Mouse (Mus musculus): Measurements from ENCODE around the gene Usp12. TPM values are rescaled to one million over a fixed set of nuclear protein-coding genes. Genes with fewer than 3 reads are reported as not detected.
A peak's percentile ranks its signal among the peaks of the same experiment; 100 is the strongest.
"Not testable (repeated sequence)": the region's sequence is repeated elsewhere in the genome, so short reads cannot be mapped to it uniquely, and the experiment has no call there.

The Usp12 gene
- polyA plus RNA-seq, 1 experiment from 2014 or later = 22.5 TPM

DNA sequence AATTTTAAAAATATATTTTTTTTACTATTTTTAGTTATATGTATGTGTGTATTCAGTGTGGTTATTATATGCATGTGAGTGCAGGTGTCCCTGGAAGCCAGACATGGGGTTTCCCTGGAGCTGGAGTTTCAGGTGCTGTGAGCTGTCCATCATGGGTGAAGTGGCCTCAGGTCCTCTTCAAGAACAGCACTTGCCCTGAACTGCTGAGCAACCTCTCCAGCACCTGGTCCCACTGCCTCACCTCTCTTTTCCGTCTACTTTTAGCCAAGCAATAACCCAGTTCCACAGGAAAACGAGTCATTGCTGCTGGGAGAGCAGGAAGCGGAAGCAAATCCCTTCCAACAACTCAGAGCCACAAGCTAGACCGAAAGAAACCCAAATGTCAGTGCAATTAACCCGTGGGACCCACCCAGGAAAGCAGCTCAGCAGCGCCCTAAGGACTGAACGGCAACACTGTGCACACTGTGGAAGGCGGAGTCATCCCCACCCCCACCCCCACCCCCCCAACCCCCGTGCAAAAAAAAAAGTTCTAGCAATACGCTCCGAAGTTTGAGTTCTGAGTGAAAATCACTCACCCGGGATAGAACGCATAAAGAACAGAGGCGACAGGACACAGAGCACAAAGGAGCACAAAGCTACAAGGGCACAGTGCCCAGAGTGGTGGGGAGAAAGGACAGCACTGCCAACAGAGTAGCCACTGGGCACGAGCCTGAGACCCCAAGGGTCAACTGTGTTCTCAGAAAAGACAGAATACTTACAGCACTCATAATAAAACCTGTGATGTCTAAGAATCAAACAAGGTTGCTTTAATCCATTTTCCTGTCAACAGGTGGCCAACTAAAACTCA is 24.6 kb downstream of the Usp12 start:
- Histone ChIP-seq H3K36me3 (peaks cover 21% of the 10 kb centered on the region), H3K9me3 (no peaks in the 10 kb centered on the region), H3K4me3 (no peak overlapping the region), H3K27me3 (no peaks in the 10 kb centered on the region), H3K4me2 (no peak overlapping the region), H3K27ac (replicated peaks) (no peak overlapping the region), H3K9ac (no peak overlapping the region), H3K4me1 (replicated peaks) (peaks cover 23% of the 10 kb centered on the region)
- no peak for ATAC-seq (ENCODE audit: low read depth)
- WGBS = 62% methylated on average over 15 of the region's 15 CpGs

DNA sequence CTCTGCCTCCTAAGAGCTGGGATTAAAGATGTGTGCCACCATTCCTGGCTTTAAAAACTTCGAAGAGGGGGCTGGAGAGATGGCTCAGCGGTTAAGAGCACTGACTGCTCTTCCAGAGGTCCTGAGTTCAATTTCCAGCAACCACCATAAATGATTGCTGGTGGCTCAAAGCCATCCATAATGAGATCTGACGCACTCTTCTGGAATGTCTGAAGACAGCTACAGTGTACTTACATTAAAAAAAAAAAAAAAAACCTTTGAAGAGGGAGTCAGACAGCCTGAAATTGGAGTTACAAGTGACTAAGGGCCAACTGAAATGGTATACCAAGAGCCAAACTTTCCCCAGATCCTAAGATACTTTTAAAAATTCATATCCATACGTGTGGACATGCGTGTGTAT is 29.0 kb downstream of the Usp12 start:
- Histone ChIP-seq H3K27ac (replicated peaks) (no peak overlapping the region), H3K4me3 (no peak overlapping the region), H3K27me3 (no peaks in the 10 kb centered on the region), H3K9ac (no peak overlapping the region), H3K4me2 (no peak overlapping the region), H3K9me3 (no peaks in the 10 kb centered on the region), H3K36me3 (peaks cover 55% of the 10 kb centered on the region), H3K4me1 (replicated peaks) (peaks cover 16% of the 10 kb centered on the region; the same call in 1 of the 2 replicates)
- no peak for ATAC-seq (ENCODE audit: low read depth)
- WGBS = 97% methylated on average over 5 of the region's 5 CpGs

DNA sequence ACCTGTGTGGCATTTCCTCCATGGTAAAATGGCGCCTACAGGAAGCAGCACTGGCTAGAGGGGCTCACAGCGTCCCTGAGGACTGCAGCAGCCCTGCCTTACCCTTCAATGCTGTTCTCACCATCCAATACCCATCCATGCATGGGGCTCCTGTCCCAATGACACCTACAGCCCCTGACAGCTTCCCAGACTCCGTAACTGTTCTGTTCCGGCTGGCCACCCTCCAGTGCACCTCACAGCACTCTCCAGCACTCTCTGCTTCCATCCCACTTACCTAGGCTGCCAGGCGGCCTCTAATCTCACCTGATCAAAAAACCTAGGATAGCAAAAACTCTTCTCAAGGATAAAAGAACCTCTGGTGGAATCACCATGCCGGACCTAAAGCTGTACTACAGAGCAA is 35.6 kb downstream of the Usp12 start:
- H3K27me3 ChIP-seq = no peaks in the 10 kb centered on the region
- WGBS = 89% methylated on average over 6 of the region's 6 CpGs
- no peak overlapping the region for H3K9ac ChIP-seq
- peaks cover 11% of the 10 kb centered on the region; the same call in 1 of the 2 replicates for H3K4me1 ChIP-seq (replicated peaks)
- H3K36me3 ChIP-seq = peaks cover 40% of the 10 kb centered on the region
- no peaks in the 10 kb centered on the region for H3K9me3 ChIP-seq
- no peak overlapping the region for H3K27ac ChIP-seq (replicated peaks)
- no peak overlapping the region for H3K4me2 ChIP-seq
- H3K4me3 ChIP-seq = no peak overlapping the region
- ATAC-seq (ENCODE audit: low read depth) = no peak

DNA sequence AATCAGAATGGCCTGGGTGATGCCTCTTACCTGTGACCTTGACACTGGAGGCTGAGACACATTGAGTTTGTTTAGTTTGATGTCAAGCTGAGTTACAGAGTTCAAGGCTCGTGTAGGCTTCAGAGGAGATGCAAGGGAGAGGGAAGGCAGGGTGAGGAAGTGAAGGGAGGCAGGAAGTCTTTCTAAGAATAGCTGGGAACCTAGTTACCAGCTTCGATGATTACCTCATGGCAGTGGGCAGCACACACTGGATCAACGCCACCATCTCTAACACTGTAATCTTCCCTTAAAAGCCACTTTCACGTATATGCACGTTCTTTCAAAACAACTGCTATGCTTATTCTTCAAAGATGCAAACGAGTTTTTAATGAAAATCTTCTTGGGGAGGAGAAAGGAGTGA is 36.9 kb downstream of the Usp12 start:
- Histone ChIP-seq H3K4me3 (no peak overlapping the region), H3K4me1 (replicated peaks) (peaks cover 11% of the 10 kb centered on the region; the same call in 1 of the 2 replicates), H3K9ac (no peak overlapping the region), H3K36me3 (peaks cover 41% of the 10 kb centered on the region), H3K4me2 (no peak overlapping the region), H3K27me3 (no peaks in the 10 kb centered on the region), H3K9me3 (no peaks in the 10 kb centered on the region), H3K27ac (replicated peaks) (no peak overlapping the region)
- WGBS = 76% methylated on average over 6 of the region's 6 CpGs
- no peak for ATAC-seq (ENCODE audit: low read depth)

DNA sequence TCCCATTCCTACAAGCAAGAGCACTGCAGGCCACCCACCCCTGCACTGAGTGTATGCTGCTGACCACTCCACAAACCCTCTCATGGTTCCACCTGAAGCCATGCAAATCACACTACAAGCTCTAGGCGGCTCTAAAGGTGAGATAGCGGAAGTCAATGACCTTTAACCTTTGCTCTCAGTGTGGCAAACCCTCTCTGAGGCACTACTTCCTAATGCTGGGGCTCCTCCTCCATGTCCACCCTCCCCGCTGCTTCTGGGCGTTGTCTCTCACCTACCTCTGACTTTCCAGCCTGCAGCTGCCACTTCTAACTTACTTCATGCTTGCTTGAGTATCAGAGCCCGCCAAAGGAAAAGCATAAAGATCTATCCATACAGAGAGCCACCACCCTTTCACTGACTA is 37.5 kb downstream of the Usp12 start:
- no peak for ATAC-seq (ENCODE audit: low read depth)
- no peak overlapping the region for H3K4me2 ChIP-seq
- H3K4me3 ChIP-seq = no peak overlapping the region
- H3K4me1 ChIP-seq (replicated peaks) = peaks cover 11% of the 10 kb centered on the region; the same call in 1 of the 2 replicates
- no peak overlapping the region for H3K9ac ChIP-seq
- peaks cover 39% of the 10 kb centered on the region for H3K36me3 ChIP-seq
- H3K9me3 ChIP-seq = no peaks in the 10 kb centered on the region
- H3K27me3 ChIP-seq = no peaks in the 10 kb centered on the region
- whole genome bisulfite sequencing = 90% methylated on average over 5 of the region's 5 CpGs
- H3K27ac ChIP-seq (replicated peaks) = no peak overlapping the region

GRCm38 (mm10) chr5:146753181-146753580 is 41.6 kb downstream of the Usp12 start:
- Histone ChIP-seq H3K9me3 (no peaks in the 10 kb centered on the region), H3K4me3 (no peak overlapping the region), H3K4me2 (no peak overlapping the region), H3K4me1 (replicated peaks) (peaks cover 9% of the 10 kb centered on the region; the same call in 1 of the 2 replicates), H3K27ac (replicated peaks) (no peak overlapping the region), H3K27me3 (no peaks in the 10 kb centered on the region), H3K36me3 (peaks cover 55% of the 10 kb centered on the region), H3K9ac (no peak overlapping the region)
- no peak for ATAC-seq (ENCODE audit: low read depth)
- WGBS = 97% methylated on average over 8 of the region's 8 CpGs

DNA sequence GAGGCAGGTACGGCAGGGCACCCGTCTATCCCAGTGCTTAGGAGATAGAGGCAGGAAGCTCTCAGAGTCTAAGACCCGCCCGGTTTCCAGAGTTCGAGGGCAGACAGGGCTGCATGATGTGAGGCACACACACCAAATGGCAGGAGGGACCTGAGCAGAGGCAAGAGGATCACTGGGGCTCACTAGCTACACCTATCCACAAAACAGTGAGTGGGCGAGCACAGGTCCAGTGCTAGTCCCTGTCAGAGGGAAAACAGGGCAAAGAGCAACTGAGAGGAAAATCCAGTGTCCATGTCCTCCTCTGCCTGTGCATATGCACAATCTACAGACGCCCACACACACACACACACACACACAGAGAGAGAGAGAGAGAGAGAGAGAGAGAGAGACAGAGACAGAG is 43.8 kb downstream of the Usp12 start:
- peaks cover 58% of the 10 kb centered on the region for H3K36me3 ChIP-seq
- no peaks in the 10 kb centered on the region for H3K4me1 ChIP-seq (replicated peaks)
- no peak overlapping the region for H3K9ac ChIP-seq
- no peaks in the 10 kb centered on the region for H3K27me3 ChIP-seq
- H3K4me3 ChIP-seq = no peak overlapping the region
- H3K9me3 ChIP-seq = no peaks in the 10 kb centered on the region
- H3K4me2 ChIP-seq = no peak overlapping the region
- 89% methylated on average over 7 of the region's 7 CpGs for WGBS
- no peak overlapping the region for H3K27ac ChIP-seq (replicated peaks)
- ATAC-seq (ENCODE audit: low read depth) = no peak

DNA sequence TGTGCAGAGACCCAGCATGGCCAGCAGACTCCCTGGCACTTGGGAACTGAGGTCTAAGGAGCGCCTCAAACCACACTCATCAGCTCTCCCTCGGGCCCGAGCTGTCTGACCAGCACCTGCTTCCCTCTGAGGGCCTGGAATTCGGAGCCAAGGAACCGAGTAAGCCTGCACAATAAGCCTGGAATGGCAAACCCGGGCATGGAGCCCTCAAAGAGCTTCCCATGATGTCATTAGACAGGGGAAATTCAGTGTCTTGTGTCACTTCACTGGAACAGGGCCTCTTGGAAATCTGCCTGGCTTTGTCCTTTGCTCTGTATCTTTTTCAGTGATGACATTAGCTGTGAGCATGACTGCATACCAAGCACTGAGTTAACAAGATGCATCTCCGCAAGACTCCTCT is 44.5 kb downstream of the Usp12 start:
- H3K4me1 ChIP-seq (replicated peaks) = no peaks in the 10 kb centered on the region
- no peak overlapping the region for H3K9ac ChIP-seq
- ATAC-seq (ENCODE audit: low read depth) = no peak
- no peaks in the 10 kb centered on the region for H3K9me3 ChIP-seq
- H3K4me3 ChIP-seq = no peak overlapping the region
- H3K27ac ChIP-seq (replicated peaks) = no peak overlapping the region
- WGBS = 82% methylated on average over 7 of the region's 7 CpGs
- H3K27me3 ChIP-seq = no peaks in the 10 kb centered on the region
- peaks cover 58% of the 10 kb centered on the region for H3K36me3 ChIP-seq
- no peak overlapping the region for H3K4me2 ChIP-seq

DNA sequence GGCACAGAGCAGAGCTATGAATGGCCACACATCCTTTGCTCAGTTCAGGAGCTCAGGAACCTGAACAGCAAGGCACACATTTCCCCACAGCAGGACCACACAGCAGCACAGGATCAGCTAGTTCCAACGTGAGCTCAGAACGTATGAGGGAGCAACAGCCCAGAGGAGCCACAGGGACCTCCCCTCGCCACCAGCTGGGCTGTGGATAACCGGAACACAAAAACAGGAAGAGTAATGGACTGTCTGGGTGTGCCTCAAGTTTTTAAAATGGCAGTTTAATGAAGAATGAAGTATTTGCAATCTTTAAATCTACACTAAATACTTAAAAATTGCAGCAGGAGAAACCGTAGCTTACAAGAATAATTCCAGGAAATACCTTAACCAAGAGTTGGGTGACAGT is 44.9 kb downstream of the Usp12 start:
- WGBS = 75% methylated on average over 5 of the region's 5 CpGs

GRCm38 (mm10) chr5:146736970-146737495 is 57.8 kb downstream of the Usp12 start:
- H3K4me1 ChIP-seq (replicated peaks) = no peaks in the 10 kb centered on the region; the same call in 1 of the 2 replicates
- H3K9me3 ChIP-seq = no peaks in the 10 kb centered on the region
- no peak overlapping the region for H3K4me2 ChIP-seq
- H3K27ac ChIP-seq (replicated peaks) = no peak overlapping the region
- no peaks in the 10 kb centered on the region for H3K27me3 ChIP-seq
- H3K9ac ChIP-seq = no peak overlapping the region
- WGBS = 69% methylated on average over 9 of the region's 9 CpGs
- no peak overlapping the region for H3K4me3 ChIP-seq
- ATAC-seq (ENCODE audit: low read depth) = peak; percentile 23; the same call in 1 of the 2 replicates
- peaks cover 58% of the 10 kb centered on the region for H3K36me3 ChIP-seq

More for the DNA sequence above, 44.9 kb downstream of the Usp12 start:
- H3K27ac ChIP-seq (replicated peaks) = no peak overlapping the region
- no peaks in the 10 kb centered on the region for H3K9me3 ChIP-seq
- no peaks in the 10 kb centered on the region for H3K4me1 ChIP-seq (replicated peaks)
- H3K4me3 ChIP-seq = no peak overlapping the region
- no peak overlapping the region for H3K9ac ChIP-seq
- H3K27me3 ChIP-seq = no peaks in the 10 kb centered on the region
- H3K36me3 ChIP-seq = peaks cover 57% of the 10 kb centered on the region
- ATAC-seq (ENCODE audit: low read depth) = no peak
- H3K4me2 ChIP-seq = no peak overlapping the region

DNA sequence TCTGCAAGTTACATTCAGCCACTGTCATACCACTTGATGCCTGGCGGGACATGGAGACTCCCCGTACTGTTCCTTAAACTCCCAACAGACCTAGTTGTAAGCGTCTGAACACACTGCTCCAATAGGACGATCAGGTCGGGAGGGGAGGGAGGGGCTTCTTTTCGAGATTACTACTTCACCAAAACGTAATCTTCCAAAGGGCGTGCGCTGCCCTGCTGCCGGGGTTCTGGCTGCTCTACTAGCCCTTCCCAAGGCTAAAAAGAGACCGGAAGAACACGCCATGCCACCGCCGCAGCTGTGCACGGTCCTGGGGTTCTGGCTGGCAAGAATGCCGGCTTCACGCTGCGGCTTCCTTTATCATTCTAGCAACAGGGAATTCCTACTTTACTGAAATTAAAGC is 58.5 kb downstream of the Usp12 start:
- H3K27ac ChIP-seq (replicated peaks) = no peak overlapping the region
- no peaks in the 10 kb centered on the region; the same call in 1 of the 2 replicates for H3K4me1 ChIP-seq (replicated peaks)
- no peaks in the 10 kb centered on the region for H3K9me3 ChIP-seq
- no peak overlapping the region for H3K4me3 ChIP-seq
- no peaks in the 10 kb centered on the region for H3K27me3 ChIP-seq
- ATAC-seq (ENCODE audit: low read depth) = no peak
- H3K4me2 ChIP-seq = no peak overlapping the region
- H3K9ac ChIP-seq = no peak overlapping the region
- H3K36me3 ChIP-seq = peaks cover 57% of the 10 kb centered on the region
- WGBS = 82% methylated on average over 18 of the region's 18 CpGs

- 92% methylated on average over 1 of the region's 9 CpGs for WGBS
- not testable (repeated sequence) for H3K27me3 ChIP-seq; H3K4me1 ChIP-seq (replicated peaks); H3K4me2 ChIP-seq; H3K27ac ChIP-seq (replicated peaks); H3K9me3 ChIP-seq; H3K9ac ChIP-seq; ATAC-seq (ENCODE audit: low read depth); H3K4me3 ChIP-seq
- peaks cover 47% of the 10 kb centered on the region for H3K36me3 ChIP-seq
Observed at GRCm38 (mm10) chr5:146735054-146735453, 59.8 kb downstream of the Usp12 start.
